Mouse (Mus musculus) embryonic facial prominence, embryonic 10.5 days (tissue): ENCODE data around the gene Gabbr2. TPM values are rescaled to one million over a fixed set of nuclear protein-coding genes. Genes with fewer than 3 reads are reported as not detected.

ENCODE experiments used
- DNase-seq: peaks from one replicate; pipeline ENCODE4 v3.0.0-alpha.2; 2017; ENCODE audit warnings: low spot score
- H3K27ac ChIP-seq: fragments of 300-500 bp; sonication (generic); replicated peaks from 2 replicates; pipeline ENCODE4 v1.5.1; 2016; ENCODE audit warnings: mild to moderate bottlenecking
- H3K27me3 ChIP-seq: fragments of 300-500 bp; sonication (generic); replicated peaks from 2 replicates; pipeline ENCODE4 v1.6.1; 2016; ENCODE audit warnings: low read depth, mild to moderate bottlenecking; ENCODE audit not compliant: poor library complexity, severe bottlenecking
- H3K36me3 ChIP-seq: fragments of 300-500 bp; sonication (generic); replicated peaks from 2 replicates; pipeline ENCODE4 v1.6.1; 2016; ENCODE audit warnings: mild to moderate bottlenecking, moderate library complexity
- H3K4me1 ChIP-seq: fragments of 300-500 bp; sonication (generic); 2 replicates; pipeline ENCODE4 v1.6.1; 2016
- H3K4me3 ChIP-seq: fragments of 300-500 bp; sonication (generic); 2 replicates; pipeline ENCODE4 v1.5.1; 2016; ENCODE audit warnings: mild to moderate bottlenecking, moderate library complexity
- H3K9me3 ChIP-seq: fragments of 300-500 bp; sonication (generic); 2 replicates; pipeline ENCODE4 v1.6.1; 2016; ENCODE audit warnings: mild to moderate bottlenecking
- WGBS: fragments of 180-500 bp; shearing (Covaris S2); methylation state at CpG from one replicate; pipeline ENCODE4 v1.1.7; 2016; 5-methylcytosine and 5-hydroxymethylcytosine counted together
- polyA plus RNA-seq: library from polyadenylated mRNA; unstranded; fragments of >200 nt; fragmentation: Nextera tagmentation; extraction: Ambion mirVana; gene quantifications from 2 replicates; pipeline ENCODE4 v1.2.1, GENCODE M21; 2016

The Gabbr2 gene
- polyA plus RNA-seq, 1 experiment from 2014 or later: 0.30 TPM

- Histone ChIP-seq H3K27ac (peak overlapping the region; percentile 24; the same call in 1 of the 2 replicates), H3K4me3 (no peak overlapping the region), H3K4me1 (peaks cover 14% of the 10 kb centered on the region; the same call in 1 of the 2 replicates), H3K27me3 (no peaks in the 10 kb centered on the region), H3K36me3 (no peaks in the 10 kb centered on the region), H3K9me3 (no peaks in the 10 kb centered on the region)
- no peak for DNase-seq
- 74% methylated on average over 18 of the region's 18 CpGs for WGBS
Measured at GRCm38 (mm10) chr4:46897634-46898399, 93.9 kb downstream of the Gabbr2 start.

GRCm38 (mm10) chr4:46894144-46894543, 97.5 kb downstream of the Gabbr2 start:
- Histone ChIP-seq H3K4me1 (peaks cover 14% of the 10 kb centered on the region; the same call in 1 of the 2 replicates), H3K9me3 (no peaks in the 10 kb centered on the region)

GRCm38 (mm10) chr4:46889175-46889574, 102.5 kb downstream of the Gabbr2 start:
- no peaks in the 10 kb centered on the region for H3K27me3 ChIP-seq
- H3K4me1 ChIP-seq: peaks cover 4% of the 10 kb centered on the region; the same call in 1 of the 2 replicates
- no peaks in the 10 kb centered on the region for H3K36me3 ChIP-seq
- H3K4me3 ChIP-seq: no peak overlapping the region
- WGBS: 87% methylated on average over 10 of the region's 10 CpGs
- no peak for DNase-seq
- H3K9me3 ChIP-seq: no peaks in the 10 kb centered on the region
- H3K27ac ChIP-seq: no peak overlapping the region

More at GRCm38 (mm10) chr4:46894144-46894543, 97.5 kb downstream of the Gabbr2 start:
- Histone ChIP-seq H3K36me3 (no peaks in the 10 kb centered on the region), H3K27me3 (no peaks in the 10 kb centered on the region), H3K27ac (no peak overlapping the region), H3K4me3 (no peak overlapping the region)
- WGBS: 92% methylated on average over 9 of the region's 9 CpGs
- no peak for DNase-seq

- Histone ChIP-seq H3K27ac (no peak overlapping the region), H3K4me1 (peaks cover 23% of the 10 kb centered on the region), H3K9me3 (no peaks in the 10 kb centered on the region), H3K36me3 (no peaks in the 10 kb centered on the region), H3K27me3 (no peaks in the 10 kb centered on the region), H3K4me3 (no peak overlapping the region)
- DNase-seq: no peak
- WGBS: 93% methylated on average over 20 of the region's 20 CpGs
Measured at GRCm38 (mm10) chr4:46885627-46886383, 105.9 kb downstream of the Gabbr2 start.

- Histone ChIP-seq H3K36me3 (no peaks in the 10 kb centered on the region), H3K27me3 (no peaks in the 10 kb centered on the region), H3K27ac (no peak overlapping the region), H3K9me3 (no peaks in the 10 kb centered on the region), H3K4me1 (peaks cover 32% of the 10 kb centered on the region), H3K4me3 (no peak overlapping the region)
- DNase-seq: no peak
- 86% methylated on average over 7 of the region's 7 CpGs for WGBS
Measured at GRCm38 (mm10) chr4:46884132-46884531, 107.5 kb downstream of the Gabbr2 start.

GRCm38 (mm10) chr4:46883546-46883945, 108.1 kb downstream of the Gabbr2 start:
- no peaks in the 10 kb centered on the region for H3K36me3 ChIP-seq
- no peak overlapping the region for H3K27ac ChIP-seq
- no peak overlapping the region for H3K4me3 ChIP-seq
- no peak for DNase-seq
- WGBS: 83% methylated on average over 9 of the region's 9 CpGs
- H3K4me1 ChIP-seq: peaks cover 30% of the 10 kb centered on the region
- no peaks in the 10 kb centered on the region for H3K27me3 ChIP-seq
- no peaks in the 10 kb centered on the region for H3K9me3 ChIP-seq

GRCm38 (mm10) chr4:46883047-46883446, 108.6 kb downstream of the Gabbr2 start:
- H3K27ac ChIP-seq: no peak overlapping the region
- DNase-seq: no peak
- no peaks in the 10 kb centered on the region for H3K27me3 ChIP-seq
- no peaks in the 10 kb centered on the region for H3K36me3 ChIP-seq
- WGBS: 43% methylated on average over 10 of the region's 10 CpGs
- peaks cover 28% of the 10 kb centered on the region for H3K4me1 ChIP-seq
- H3K9me3 ChIP-seq: no peaks in the 10 kb centered on the region
- no peak overlapping the region for H3K4me3 ChIP-seq

- no peaks in the 10 kb centered on the region for H3K9me3 ChIP-seq
- no peaks in the 10 kb centered on the region for H3K27me3 ChIP-seq
- no peak overlapping the region for H3K27ac ChIP-seq
- 45% methylated on average over 4 of the region's 4 CpGs for WGBS
- DNase-seq: no peak
- H3K4me3 ChIP-seq: no peak overlapping the region
- no peaks in the 10 kb centered on the region for H3K36me3 ChIP-seq
- H3K4me1 ChIP-seq: peaks cover 28% of the 10 kb centered on the region
Measured at GRCm38 (mm10) chr4:46881271-46881670, 110.4 kb downstream of the Gabbr2 start.

GRCm38 (mm10) chr4:46879943-46880342, 111.7 kb downstream of the Gabbr2 start:
- 60% methylated on average over 4 of the region's 4 CpGs for WGBS
- H3K27me3 ChIP-seq: no peaks in the 10 kb centered on the region
- no peaks in the 10 kb centered on the region for H3K9me3 ChIP-seq
- DNase-seq: no peak
- H3K4me1 ChIP-seq: peaks cover 28% of the 10 kb centered on the region
- no peak overlapping the region for H3K27ac ChIP-seq
- no peak overlapping the region for H3K4me3 ChIP-seq
- H3K36me3 ChIP-seq: no peaks in the 10 kb centered on the region

- H3K27me3 ChIP-seq: 0 out of 2 replicates have a peak, but pooled peaks cover 7% of the 10 kb centered on the region
- H3K27ac ChIP-seq: no peak overlapping the region
- no peaks in the 10 kb centered on the region for H3K36me3 ChIP-seq
- peaks cover 11% of the 10 kb centered on the region; the same call in 1 of the 2 replicates for H3K4me1 ChIP-seq
- DNase-seq: no peak
- WGBS: 89% methylated on average over 4 of the region's 4 CpGs
- H3K4me3 ChIP-seq: no peak overlapping the region
- H3K9me3 ChIP-seq: no peaks in the 10 kb centered on the region
Measured at GRCm38 (mm10) chr4:46872750-46873149, 118.9 kb downstream of the Gabbr2 start.

- H3K4me3 ChIP-seq: no peak overlapping the region
- peaks cover 11% of the 10 kb centered on the region; the same call in 1 of the 2 replicates for H3K4me1 ChIP-seq
- WGBS: 73% methylated on average over 6 of the region's 6 CpGs
- 0 out of 2 replicates have a peak, but pooled peaks cover 7% of the 10 kb centered on the region for H3K27me3 ChIP-seq
- H3K27ac ChIP-seq: no peak overlapping the region
- no peak for DNase-seq
- no peaks in the 10 kb centered on the region for H3K9me3 ChIP-seq
- H3K36me3 ChIP-seq: no peaks in the 10 kb centered on the region
Measured at GRCm38 (mm10) chr4:46870157-46870556, 121.5 kb downstream of the Gabbr2 start.

GRCm38 (mm10) chr4:46869380-46869779, 122.3 kb downstream of the Gabbr2 start:
- Histone ChIP-seq H3K4me3 (no peak overlapping the region), H3K27me3 (0 out of 2 replicates have a peak, but pooled peaks cover 7% of the 10 kb centered on the region), H3K36me3 (no peaks in the 10 kb centered on the region), H3K4me1 (peaks cover 11% of the 10 kb centered on the region; the same call in 1 of the 2 replicates), H3K27ac (no peak overlapping the region), H3K9me3 (no peaks in the 10 kb centered on the region)
- DNase-seq: no peak
- WGBS: 79% methylated on average over 2 of the region's 2 CpGs
